ENCODE assay signal across 10 mouse cellular contexts in the genomic region with DNA sequence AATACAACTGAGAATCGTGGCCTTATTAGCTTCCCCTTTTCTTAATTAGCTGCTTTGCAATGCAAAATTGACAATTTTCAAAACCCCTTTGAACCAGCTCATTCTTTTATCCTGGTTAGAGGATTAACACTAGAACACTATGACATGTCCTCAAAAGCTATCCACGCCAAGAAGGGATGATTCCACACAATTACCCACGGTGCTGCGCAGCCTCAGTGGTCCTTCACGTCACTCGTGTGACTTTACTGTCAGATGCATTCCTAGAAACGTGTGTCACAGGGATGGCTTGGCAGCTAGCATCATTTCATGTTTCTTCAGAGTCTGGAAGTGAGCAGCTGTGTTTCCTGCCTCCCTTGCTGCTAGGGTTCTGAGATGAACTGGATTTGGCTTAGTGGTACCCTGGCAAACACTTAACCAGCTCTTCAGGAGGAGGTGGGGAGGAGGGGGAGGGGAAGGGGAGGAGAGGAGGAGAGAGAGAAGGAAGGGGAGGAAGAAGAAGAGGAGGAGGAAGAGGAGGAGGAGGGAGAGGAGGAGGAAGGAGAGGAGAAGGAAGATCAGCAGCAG.
DNase-seq lines count a peak whose midpoint lies in the region; ATAC-seq lines count a peak whose summit lies in the region.
"Had no signal": no experiment of that assay in that cellular context is flagged by ENCODE, and none has a peak within 500 bp of the region (broad histone marks: within the 10 kb centered on the region; RNA-seq: fewer than 3 reads in every experiment).

No protein-coding gene starts in this region.

- DNase-seq in heart, embryonic 10.5 days (ENCODE audit: low spot score) = peak; percentile 42
- no peak for DNase-seq in heart, postnatal 25 days (ENCODE audit: low spot score)
- peak; percentile 72 for DNase-seq in midbrain, embryonic 11.5 days (ENCODE audit: low spot score, missing footprints)
- DNase-seq in testis, postnatal 10 days (ENCODE audit: low spot score) = no peak
- DNase-seq in adrenal gland, postnatal 4 days (ENCODE audit: low spot score in 2 of 2) = no peak
- DNase-seq in B cell, adult 2 months = no peak
- DNase-seq: adrenal gland, adult 8-10 months had no signal

- 82% methylated on average over 7 of the region's 7 CpGs for WGBS in heart, embryonic 10.5 days
- WGBS in embryonic facial prominence, embryonic 12.5 days = 68% methylated on average over 7 of the region's 7 CpGs
- WGBS in hindbrain, embryonic 13.5 days = 68% methylated on average over 7 of the region's 7 CpGs
- 72% methylated on average over 7 of the region's 7 CpGs for WGBS in midbrain, embryonic 11.5 days

- no peak overlapping the region; the same call in 1 of the 2 replicates for H3K4me2 ChIP-seq in embryonic facial prominence, embryonic 12.5 days (replicated peaks)
- no peak overlapping the region for H3K4me2 ChIP-seq in hindbrain, embryonic 13.5 days
- H3K4me2 ChIP-seq in midbrain, embryonic 11.5 days = no peak overlapping the region

- no peak for ATAC-seq in embryonic facial prominence, embryonic 12.5 days (ENCODE audit: insufficient number of reproducible peaks, insufficient read depth, low FRiP score, low TSS enrichment)
- ATAC-seq in hindbrain, embryonic 13.5 days (ENCODE audit: low FRiP score) = no peak
- no peak for ATAC-seq in midbrain, embryonic 11.5 days (ENCODE audit: low FRiP score)

- peak overlapping the region; percentile 77 for H3K27ac ChIP-seq in heart, embryonic 10.5 days
- peak overlapping the region; percentile 92 for H3K27ac ChIP-seq in embryonic facial prominence, embryonic 12.5 days
- peak overlapping the region; percentile 13; the same call in 1 of the 2 replicates for H3K27ac ChIP-seq in hindbrain, embryonic 13.5 days
- H3K27ac ChIP-seq in midbrain, embryonic 11.5 days (ENCODE audit: low read depth, low read length) = no peak overlapping the region
- H3K27ac ChIP-seq: macrophage had no signal

- no peak overlapping the region for H3K4me3 ChIP-seq in heart, embryonic 10.5 days
- no peak overlapping the region for H3K4me3 ChIP-seq in embryonic facial prominence, embryonic 12.5 days
- H3K4me3 ChIP-seq in hindbrain, embryonic 13.5 days = no peak overlapping the region
- H3K4me3 ChIP-seq in midbrain, embryonic 11.5 days (ENCODE audit: low read depth, low read length) = no peak overlapping the region

- H3K9ac ChIP-seq in embryonic facial prominence, embryonic 12.5 days = no peak overlapping the region
- no peak overlapping the region for H3K9ac ChIP-seq in hindbrain, embryonic 13.5 days
- H3K9ac ChIP-seq in midbrain, embryonic 11.5 days (ENCODE audit: low read length) = no peak overlapping the region

- no peaks in the 10 kb centered on the region for H3K9me3 ChIP-seq in heart, embryonic 10.5 days
- no peaks in the 10 kb centered on the region for H3K9me3 ChIP-seq in embryonic facial prominence, embryonic 12.5 days
- no peaks in the 10 kb centered on the region for H3K9me3 ChIP-seq in hindbrain, embryonic 13.5 days
- no peaks in the 10 kb centered on the region for H3K9me3 ChIP-seq in midbrain, embryonic 11.5 days (ENCODE audit: control insufficient read depth, low read length)

- no peaks in the 10 kb centered on the region; the same call in 1 of the 2 replicates for H3K27me3 ChIP-seq in heart, embryonic 10.5 days (ENCODE audit: insufficient read depth, poor library complexity, severe bottlenecking)
- H3K27me3 ChIP-seq in embryonic facial prominence, embryonic 12.5 days = no peaks in the 10 kb centered on the region
- H3K27me3 ChIP-seq in hindbrain, embryonic 13.5 days = no peaks in the 10 kb centered on the region
- no peaks in the 10 kb centered on the region for H3K27me3 ChIP-seq in midbrain, embryonic 11.5 days (ENCODE audit: control insufficient read depth, insufficient read depth, low read length)

- H3K4me1 ChIP-seq in heart, embryonic 10.5 days = peaks cover 27% of the 10 kb centered on the region
- H3K4me1 ChIP-seq in embryonic facial prominence, embryonic 12.5 days = peaks cover 27% of the 10 kb centered on the region
- peaks cover 28% of the 10 kb centered on the region for H3K4me1 ChIP-seq in hindbrain, embryonic 13.5 days (replicated peaks)
- peaks cover 4% of the 10 kb centered on the region; the same call in 1 of the 2 replicates for H3K4me1 ChIP-seq in midbrain, embryonic 11.5 days (ENCODE audit: control insufficient read depth, insufficient read depth, low read length)

- no peaks in the 10 kb centered on the region for H3K36me3 ChIP-seq in heart, embryonic 10.5 days
- H3K36me3 ChIP-seq in embryonic facial prominence, embryonic 12.5 days = no peaks in the 10 kb centered on the region
- H3K36me3 ChIP-seq in hindbrain, embryonic 13.5 days = no peaks in the 10 kb centered on the region
- H3K36me3 ChIP-seq in midbrain, embryonic 11.5 days (ENCODE audit: control insufficient read depth, insufficient read depth, low read length) = no peaks in the 10 kb centered on the region

- intact Hi-C loops in heart, postnatal 25 days (cut with DNase I) = no loop called here

Comparison
In these comparisons a context has a peak if more than half of its experiments do, and no peak if none do; other contexts are left out.
1. DNase-seq: peak in heart, embryonic 10.5 days (single experiment) and midbrain, embryonic 11.5 days (single experiment); none in heart, postnatal 25 days (single experiment), testis, postnatal 10 days (single experiment), adrenal gland, postnatal 4 days (0 of 2) and B cell, adult 2 months (0 of 2).